Mouse (Mus musculus): ENCODE measurements around the gene Glipr2. TPM values are rescaled to one million over a fixed set of nuclear protein-coding genes. Genes with fewer than 3 reads are reported as not detected.

The Glipr2 gene
- polyA plus RNA-seq, 1 experiment from 2014 or later = 39.0 TPM

Other genes starting within 250 kb of the Glipr2 start
- gene Olfr71, start 247.1 kb upstream of the Glipr2 start, polyA plus RNA-seq (2015; fragmentation: Nextera tagmentation; extraction: Ambion mirVana) = not detected in 2 replicates
- gene Hrct1, start 230.2 kb upstream of the Glipr2 start, polyA plus RNA-seq (2015; fragmentation: Nextera tagmentation; extraction: Ambion mirVana) = 0.09 and 0.17 TPM in 2 replicates
- not detected in 2 replicates for gene Spaar, start 227.4 kb upstream of the Glipr2 start, polyA plus RNA-seq (2015; fragmentation: Nextera tagmentation; extraction: Ambion mirVana)
- not detected in 2 replicates for gene Olfr159, start 186.4 kb upstream of the Glipr2 start, polyA plus RNA-seq (2015; fragmentation: Nextera tagmentation; extraction: Ambion mirVana)
- not detected in 2 replicates for gene Olfr156, start 133.5 kb upstream of the Glipr2 start, polyA plus RNA-seq (2015; fragmentation: Nextera tagmentation; extraction: Ambion mirVana)
- gene Olfr157, start 117.2 kb upstream of the Glipr2 start, polyA plus RNA-seq (2015; fragmentation: Nextera tagmentation; extraction: Ambion mirVana) = not detected in 2 replicates
- not detected in 2 replicates for gene Olfr155, start 105.8 kb upstream of the Glipr2 start, polyA plus RNA-seq (2015; fragmentation: Nextera tagmentation; extraction: Ambion mirVana)
- 2.1 and 2.3 TPM in 2 replicates for gene Reck, start 81.9 kb upstream of the Glipr2 start, polyA plus RNA-seq (2015; fragmentation: Nextera tagmentation; extraction: Ambion mirVana)
- gene Ccin, start 26.1 kb downstream of the Glipr2 start, polyA plus RNA-seq (2015; fragmentation: Nextera tagmentation; extraction: Ambion mirVana) = not detected in 2 replicates
- 164 and 166 TPM in 2 replicates for gene Clta, start 47.1 kb downstream of the Glipr2 start, polyA plus RNA-seq (2015; fragmentation: Nextera tagmentation; extraction: Ambion mirVana)
- 26.2 and 32.1 TPM in 2 replicates for gene Gne, start 126.8 kb downstream of the Glipr2 start, polyA plus RNA-seq (2015; fragmentation: Nextera tagmentation; extraction: Ambion mirVana)

Data from liver, embryonic 13.5 days (tissue).